Mouse (Mus musculus) cerebellum, postnatal 36 days (tissue): ENCODE results near the gene Cacna2d3.

Source experiments
- DNase-seq, 2 experiments: peaks; one replicate each; pipeline ENCODE4 v3.0.0; 2021 to 2022; ENCODE audit warnings: mixed read lengths in 2 of 2

Gene Cacna2d3

GRCm38 (mm10) chr14:28892530-28892929 is 829.1 kb downstream of the Cacna2d3 start:
- no peak for DNase-seq

- no peak for DNase-seq
Observed at GRCm38 (mm10) chr14:28887373-28887772, 834.3 kb downstream of the Cacna2d3 start.

DNA sequence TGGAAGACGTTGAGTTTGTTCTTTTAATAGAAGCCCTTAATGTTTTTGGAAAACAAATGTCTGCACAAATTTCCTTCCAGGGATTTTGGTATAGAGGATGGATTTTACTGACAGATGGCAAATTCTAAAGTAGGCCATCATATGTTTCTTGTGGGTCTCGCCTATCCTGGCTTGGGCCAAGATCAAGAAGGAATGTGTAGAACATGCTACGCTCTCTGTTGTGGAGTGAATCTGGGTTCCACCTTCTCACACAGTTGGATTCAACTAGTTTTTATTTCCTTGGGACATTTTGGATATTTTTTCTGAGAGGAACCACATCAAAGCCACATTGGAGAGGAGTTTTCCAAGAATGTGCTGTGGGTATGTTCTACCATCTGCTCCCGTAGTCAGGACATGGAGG is 835.0 kb downstream of the Cacna2d3 start:
- DNase-seq = peak in 1 of 2 experiments; percentile 21

DNA sequence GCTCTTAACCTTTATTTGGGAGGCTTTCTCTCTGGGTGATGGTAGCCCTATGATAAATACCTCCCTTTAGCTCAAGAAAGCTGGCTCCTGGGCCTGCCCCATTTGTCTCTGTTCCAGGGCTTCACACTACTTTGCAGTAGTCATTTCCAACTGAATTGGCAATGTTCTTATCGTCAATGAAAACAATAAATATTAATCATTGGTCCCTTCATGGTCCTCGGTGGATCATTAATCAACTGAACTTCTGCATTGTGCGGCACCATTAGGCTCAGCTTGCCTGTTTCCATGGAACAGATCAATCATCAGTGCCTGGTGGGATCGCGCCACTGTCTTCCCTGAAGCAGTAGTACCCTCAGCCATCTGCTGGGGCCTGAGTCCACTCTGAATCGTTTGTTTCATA is 850.7 kb downstream of the Cacna2d3 start:
- no peak for DNase-seq

- DNase-seq = no peak
Observed at GRCm38 (mm10) chr14:28870382-28870781, 851.3 kb downstream of the Cacna2d3 start.

GRCm38 (mm10) chr14:28864925-28865324 is 856.7 kb downstream of the Cacna2d3 start:
- DNase-seq = no peak

- peak; percentile 25 to 40 for DNase-seq
Observed at GRCm38 (mm10) chr14:28861142-28861541, 860.5 kb downstream of the Cacna2d3 start.
